Mouse (Mus musculus) heart, adult 18-20 months (tissue): ENCODE results near the gene Rnase10. TPM values are rescaled to one million over a fixed set of nuclear protein-coding genes. Genes with fewer than 3 reads are reported as not detected.
"Not testable (repeated sequence)": the region's sequence is repeated elsewhere in the genome, so short reads cannot be mapped to it uniquely, and the experiment has no call there.

ENCODE experiments used
- DNase-seq, 2 experiments: peaks; one replicate each; pipeline ENCODE4 v3.0.0; 2021 to 2022; ENCODE audit warnings: mixed read lengths in 1 of 2
- total RNA-seq, 2 experiments: library from RNA; stranded (reverse); gene quantifications; 2 replicates each; pipeline ENCODE4 v1.2.3; 2021

Gene Rnase10
- total RNA-seq, 2 experiments from 2014 or later = 0.20 to 0.41 TPM

DNA sequence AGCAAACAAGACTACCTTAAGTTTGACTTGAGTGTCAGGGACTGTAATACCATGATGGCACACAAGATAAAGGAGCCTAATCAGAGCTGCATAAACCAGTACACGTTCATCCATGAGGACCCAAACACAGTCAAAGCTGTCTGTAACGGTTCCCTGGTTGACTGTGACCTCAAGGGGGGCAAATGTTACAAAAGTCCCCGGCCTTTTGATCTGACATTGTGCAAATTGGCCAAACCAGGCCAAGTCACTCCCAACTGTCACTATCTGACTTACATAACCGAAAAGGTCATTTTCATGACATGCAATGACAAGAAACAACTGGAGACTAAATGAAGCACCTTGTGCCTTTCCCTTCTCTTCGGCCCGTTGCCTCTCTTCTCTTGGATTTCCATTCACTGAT is 2.0 kb downstream of the Rnase10 start:
- no peak for DNase-seq

DNA sequence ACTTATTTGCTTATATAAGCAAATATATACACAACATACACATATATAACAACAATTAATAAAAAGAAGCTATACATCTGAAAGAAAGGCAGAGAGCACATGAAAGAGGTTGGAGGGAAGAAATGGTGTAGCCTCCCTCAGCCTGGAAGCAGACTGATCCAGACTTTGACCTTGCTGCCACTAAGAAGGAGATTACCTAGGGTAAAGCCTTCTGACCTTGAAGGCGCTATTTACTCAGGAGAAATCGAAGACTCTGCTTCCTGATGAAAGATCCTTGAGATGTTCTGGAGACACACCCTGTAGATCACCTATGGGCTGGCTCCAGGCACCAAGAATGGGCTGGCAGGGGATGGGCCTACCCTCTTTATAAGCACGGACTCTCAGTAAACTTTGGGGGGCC is 7.2 kb downstream of the Rnase10 start:
- DNase-seq = not testable (repeated sequence)

DNA sequence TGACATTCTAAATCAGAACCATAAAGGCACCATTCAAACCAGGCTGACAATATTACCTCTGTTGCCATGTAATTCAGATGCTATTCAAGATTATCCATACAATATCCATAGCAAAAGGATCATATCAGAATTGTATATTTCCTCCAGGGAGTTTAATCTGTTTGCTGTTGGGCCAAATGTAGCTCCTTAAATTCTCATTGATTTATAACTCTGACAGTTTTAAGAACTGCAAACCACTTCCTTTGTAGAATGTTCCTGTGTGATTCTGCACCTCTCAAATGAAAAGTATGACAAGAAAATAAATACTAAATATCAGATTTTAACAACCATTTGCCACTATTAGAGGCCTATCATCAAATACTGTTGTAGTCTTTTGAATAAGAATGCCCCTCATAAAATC is 8.2 kb downstream of the Rnase10 start:
- no peak for DNase-seq

DNA sequence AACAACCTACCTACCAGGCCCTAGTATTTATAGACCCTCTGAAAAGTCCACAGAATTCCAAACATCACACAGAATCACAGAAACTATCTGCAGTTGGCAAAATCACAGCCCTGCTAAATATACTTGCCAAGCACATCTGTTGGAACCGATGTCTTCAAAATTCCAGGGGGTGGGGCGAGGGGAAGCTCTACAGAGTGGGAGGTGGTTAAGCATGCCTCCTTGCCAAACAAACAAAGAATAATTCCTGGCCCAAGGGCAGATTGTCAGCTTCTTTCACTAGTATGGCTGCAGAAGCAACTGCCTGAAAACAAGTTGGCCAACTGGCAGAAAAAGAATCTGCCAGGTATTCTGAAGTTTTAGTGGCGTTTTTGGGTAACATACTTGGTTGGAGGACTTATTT is 9.7 kb downstream of the Rnase10 start:
- peak; percentile 67 to 76 for DNase-seq

DNA sequence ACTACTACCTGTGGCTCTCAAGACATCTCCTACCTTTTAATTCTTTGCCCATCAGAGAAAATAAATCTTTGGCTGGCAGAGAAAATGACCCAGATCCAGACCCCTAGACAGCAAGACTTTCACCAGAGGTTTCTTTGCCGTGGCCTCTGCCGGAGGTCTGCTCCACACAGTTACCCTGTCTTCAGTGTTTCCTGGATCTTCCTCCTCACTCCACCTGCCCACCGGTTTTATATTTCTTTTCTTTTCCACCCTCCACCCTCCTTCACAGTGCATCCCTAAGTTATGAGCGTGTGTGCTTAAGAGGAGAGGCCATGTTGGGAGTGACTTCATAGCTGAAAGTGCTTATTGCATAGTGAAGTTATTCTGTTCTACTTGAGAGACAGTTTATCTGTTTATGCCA is 15.9 kb downstream of the Rnase10 start:
- no peak for DNase-seq

DNA sequence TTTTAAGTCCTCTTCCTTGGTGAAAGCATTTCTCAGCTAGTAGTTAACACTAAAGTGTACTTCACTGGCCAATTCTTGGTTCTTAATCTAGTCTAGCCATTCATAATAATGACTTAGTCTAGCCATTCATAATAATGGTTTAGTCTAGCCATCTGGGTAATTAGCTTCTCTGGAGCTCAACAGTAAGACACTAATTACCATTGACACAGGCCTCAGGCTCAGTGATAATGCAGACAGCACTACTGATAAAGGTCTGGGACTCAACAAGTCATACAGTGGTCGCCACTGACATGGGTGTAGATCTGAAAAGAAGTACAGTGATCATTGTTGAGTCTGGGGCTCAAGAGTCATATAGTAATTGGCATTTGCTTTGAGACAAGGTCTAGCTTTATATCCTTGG is 17.3 kb downstream of the Rnase10 start:
- no peak for DNase-seq

DNA sequence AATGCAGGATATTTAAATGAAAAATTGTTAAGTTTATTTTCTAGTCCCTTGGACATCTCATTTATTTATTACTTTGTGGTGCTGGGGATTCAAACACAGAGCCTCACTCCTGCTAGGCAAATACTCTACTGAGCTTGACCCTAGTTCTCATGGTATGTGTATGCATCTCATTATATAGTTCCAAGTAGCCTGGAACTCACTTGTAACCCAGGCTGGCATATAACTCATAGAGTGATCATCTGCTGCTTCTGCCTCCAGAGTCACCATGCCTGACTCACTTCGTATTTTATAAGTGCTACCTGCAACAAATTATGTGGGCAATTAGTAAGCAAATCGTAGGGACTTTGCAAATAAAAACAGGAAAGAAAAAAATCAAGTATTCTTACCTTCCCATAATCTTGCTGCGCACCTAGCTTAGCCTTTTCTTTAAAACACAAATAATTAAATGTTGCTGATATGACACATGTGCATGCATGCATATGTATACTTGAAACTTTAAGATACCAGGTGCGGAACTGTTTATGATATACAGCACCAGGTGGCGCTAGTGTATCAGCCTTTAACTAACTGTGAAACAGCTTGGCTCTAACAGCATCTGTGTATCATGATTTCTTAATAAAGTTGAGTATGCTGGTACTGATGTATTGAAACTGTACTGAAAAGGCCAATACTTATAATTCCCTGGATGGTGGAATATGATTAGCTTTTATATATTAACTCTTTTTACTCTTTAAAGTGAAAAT is 19.0 kb downstream of the Rnase10 start:
- peak; percentile 76 to 79 for DNase-seq

DNA sequence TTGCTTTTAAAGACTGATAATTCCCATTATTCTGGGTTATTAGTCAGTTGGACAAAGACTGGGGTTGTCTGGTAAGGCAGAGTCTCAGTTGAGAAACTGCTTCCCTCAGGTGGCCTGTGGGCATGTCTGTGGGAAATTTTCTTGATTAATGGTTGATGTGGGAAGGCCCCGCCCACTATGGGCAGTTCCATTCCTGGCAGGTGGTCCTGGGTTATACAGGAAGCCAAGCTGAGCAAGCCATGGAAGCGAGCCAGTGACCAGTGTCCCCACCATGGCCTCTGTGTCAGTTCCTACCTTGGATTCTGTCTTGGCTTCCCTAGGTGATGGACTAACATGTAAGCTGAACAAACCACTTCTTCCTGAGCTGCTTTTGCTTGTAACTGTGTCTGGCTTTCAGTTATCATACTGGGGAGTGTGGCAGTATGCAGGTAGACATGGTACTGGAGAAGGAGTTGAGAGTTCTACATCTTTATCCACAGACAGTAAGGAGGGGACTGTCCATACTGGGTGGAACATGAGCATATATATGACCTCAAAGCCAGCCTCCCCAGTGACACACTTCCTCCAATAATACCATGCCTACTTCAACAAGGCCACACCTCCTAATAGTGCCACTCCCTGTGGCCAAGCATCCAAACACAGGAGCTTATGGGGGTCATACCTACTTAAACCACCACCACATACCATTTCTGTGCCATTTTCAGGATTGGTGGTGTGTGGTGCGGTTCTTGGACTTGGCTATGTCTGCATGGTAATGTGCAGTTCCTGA is 20.0 kb downstream of the Rnase10 start:
- DNase-seq = no peak

DNA sequence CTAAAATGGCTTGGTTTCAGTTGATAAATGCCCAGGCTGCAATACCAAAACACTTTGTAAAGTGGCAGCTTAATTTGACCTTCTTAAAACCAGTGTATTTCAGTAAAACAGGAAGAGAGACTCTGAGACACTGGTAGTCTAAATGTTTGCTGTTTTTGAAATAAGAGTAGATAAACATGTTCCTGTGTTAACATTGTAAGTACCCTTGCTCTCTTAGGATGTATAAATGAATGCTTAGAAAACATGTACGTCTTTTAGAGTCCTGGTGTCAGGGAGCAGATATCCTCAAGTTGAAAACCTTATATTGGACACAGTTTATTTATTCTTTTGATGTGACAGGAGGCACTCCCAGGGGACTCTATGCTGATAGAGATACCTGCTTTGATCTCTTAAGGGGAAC is 27.7 kb downstream of the Rnase10 start:
- no peak for DNase-seq

DNA sequence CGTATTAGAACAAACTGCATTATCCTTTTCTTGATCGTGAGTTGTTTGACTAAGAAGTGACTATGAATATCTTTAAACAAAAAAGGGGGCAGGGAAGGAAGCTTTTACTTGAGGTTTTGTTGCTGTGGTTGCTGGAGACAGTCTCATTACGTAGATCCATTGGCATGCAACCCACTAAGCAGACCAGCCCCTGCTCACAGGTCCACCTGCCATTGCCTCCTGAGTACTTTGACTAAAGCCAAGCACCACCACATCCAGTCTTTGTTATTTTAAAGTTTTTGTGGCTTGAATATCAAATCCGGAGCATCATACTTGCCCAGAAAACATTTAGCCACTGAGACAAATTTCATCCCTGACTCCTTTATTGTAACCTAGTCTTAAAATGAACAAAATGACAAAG is 28.7 kb downstream of the Rnase10 start:
- no peak for DNase-seq

DNA sequence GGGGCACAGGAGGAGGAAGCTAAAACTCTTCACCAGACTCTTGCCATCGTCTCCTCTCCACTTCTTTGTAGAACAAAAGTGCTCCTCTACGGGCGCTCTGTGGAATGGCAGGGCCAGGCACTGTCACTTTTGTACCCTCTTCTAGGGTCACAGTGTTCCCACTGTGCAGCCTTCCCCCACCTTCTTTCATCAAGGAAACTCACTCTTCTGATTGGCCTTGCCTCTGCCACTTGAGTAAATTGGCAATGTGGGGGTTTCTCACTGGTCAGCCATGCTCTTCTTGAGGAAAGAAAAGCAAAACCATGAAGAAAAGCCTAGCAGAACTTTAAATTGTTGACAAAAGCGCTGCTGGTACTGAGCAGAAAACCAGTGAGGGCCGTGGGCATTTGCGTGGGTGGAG is 34.2 kb downstream of the Rnase10 start, which contains the start of gene Rnase9:
Rnase9 (minus strand) TSS at position 101 of the 400 bp plus-strand sequence.
- no peak for DNase-seq

DNA sequence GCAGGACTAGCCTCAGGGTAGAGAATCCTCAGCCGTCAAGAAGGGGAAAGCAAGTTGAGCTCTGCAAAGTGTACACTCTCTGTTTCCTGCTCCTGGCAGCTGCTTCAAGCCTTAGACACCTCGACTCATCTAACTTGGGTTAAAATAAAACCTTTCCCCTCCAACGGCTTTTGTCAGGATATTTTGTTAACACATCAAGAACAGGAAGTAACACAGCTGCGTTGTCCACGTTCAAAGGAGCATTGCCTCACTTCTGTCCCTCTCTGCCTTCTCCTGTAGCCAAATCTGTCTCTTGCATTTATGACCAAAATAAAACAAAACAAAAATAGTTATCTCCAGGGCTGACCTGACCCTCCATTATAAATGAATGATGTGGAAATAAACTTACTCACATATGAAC is 40.3 kb downstream of the Rnase10 start:
- no peak for DNase-seq

DNA sequence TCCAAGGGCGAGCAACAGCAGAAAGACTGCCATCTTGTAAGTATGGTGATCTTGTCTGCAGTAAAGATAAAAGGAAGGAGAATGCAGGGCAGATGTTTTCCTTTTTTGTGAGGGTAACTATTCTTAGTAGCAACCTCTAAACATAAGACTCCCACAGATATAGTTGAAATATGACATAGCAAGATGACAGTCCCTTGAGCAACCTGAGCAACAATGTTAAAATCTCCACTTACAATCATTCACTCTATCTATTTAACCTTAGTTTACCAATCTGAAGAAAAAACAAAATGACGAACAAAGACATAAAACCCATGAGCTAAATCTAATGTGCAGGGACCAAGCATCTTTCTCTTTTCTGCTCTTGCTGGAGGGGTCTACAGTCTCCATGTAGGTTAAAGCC is 42.5 kb downstream of the Rnase10 start, which contains the start of gene Rnase11:
Rnase11 (minus strand) TSS at position 101 of the 400 bp plus-strand sequence.
- no peak for DNase-seq

DNA sequence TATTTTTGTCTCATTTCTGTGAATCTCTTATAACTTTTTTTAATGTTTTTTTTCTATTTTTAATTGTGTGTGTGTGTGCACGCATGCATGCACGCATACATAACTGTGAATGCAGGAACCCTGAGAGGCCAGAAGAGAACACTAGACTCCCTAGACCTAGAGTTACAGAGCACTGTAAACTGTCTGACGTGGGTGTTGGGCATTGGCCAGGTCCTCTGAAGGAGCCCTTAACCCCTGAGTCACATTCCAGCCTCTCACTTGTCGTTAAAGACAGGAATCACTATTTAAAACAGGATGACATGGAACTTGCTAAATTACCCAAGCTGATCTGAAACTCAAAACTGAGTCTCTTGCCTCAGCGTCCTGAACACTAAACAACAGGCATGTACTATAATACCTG is 44.4 kb downstream of the Rnase10 start:
- no peak for DNase-seq

DNA sequence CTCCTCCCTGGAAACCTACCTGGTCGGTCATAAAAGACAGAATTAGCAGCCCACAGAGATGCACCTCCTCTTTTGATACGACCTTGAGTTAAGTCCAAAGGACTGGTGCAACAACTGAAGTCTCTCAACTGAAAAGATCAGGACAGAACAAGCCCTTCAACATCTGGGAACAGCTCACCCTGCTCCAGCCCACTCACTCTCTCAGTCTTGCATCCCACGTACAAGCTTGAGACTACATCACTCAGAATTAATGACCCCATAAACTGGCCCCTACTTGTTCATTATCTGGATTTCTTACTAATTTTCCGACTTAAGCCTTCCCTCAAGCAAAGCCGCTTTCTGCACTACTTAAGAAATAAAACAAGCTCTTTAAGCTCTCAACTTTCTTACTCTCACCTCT is 45.6 kb downstream of the Rnase10 start:
- no peak for DNase-seq

DNA sequence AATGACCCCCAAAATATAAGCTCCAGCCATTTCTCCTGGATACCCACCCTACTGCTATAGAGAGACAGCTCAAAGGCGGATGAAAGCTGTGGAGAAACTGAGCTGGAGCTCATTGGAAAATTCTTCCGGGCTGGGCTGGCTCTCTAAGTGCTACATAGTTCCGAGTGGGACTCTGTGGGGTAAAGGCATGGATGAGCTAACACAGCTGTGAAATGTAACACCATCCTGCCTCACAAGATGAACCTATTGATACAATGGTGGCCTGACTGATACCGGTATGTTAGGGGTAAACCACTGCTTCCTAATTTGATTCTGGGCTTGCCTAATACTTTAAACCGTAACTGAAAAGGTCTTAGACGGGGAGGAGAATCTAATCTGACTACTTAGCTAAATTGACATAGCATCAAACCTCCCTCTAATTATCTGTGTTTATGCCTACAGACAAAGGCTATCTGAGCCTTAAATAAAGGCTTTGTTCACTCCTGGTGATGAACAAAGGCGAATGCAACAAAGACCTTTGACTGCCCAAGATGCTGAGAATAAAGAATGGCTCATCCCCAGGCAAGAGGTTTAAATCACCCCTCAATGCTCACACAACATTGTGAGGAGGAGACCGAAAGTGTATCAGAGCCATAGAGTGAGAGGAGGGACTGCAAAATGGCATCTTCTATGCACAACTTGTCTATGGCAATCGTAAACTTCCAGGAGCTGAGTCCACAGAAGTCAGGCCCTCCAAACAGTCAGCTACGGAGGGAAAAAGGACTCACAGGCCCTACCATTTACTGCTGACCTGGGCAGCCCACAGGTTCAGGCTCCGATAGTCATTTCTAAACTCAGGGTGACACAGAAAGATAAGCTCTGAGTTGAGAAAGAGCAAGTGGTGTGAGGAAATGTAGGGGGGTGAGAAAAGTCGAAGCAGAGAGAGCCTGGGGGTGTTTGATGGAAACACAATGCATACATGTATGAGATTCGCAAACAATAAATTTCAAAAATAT is 47.0 kb downstream of the Rnase10 start:
- DNase-seq = no peak

DNA sequence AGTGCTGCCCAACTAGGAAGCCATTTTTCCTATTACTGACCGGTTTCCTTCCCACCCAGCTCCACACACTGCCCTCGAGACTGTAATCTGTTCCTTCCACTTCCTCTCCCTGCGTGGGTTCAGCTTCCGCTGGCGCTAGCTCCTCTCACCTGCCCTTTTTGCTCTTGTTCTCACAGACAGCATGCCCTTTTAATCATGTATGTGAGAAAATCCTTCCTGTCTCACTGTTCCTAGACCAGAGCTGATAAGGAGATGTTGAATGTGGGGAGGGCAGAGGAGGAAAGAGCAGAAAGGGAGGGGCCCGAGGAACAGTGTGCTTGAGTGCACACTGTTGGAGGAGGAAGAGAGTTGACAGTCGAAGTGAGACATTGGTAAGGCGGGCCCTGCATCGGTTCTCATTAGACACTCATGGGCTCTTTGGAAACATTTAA is 49.9 kb downstream of the Rnase10 start, which contains the start of gene Rnase12:
Rnase12 (minus strand) TSS at position 261 of the 431 bp plus-strand sequence.
- DNase-seq = no peak

Other genes with a start within 250 kb of the Rnase10 start
- gene Ttc5, start 222.2 kb upstream of the Rnase10 start, total RNA-seq = 10 to 100 TPM; 11.1 to 13.5 TPM
- not detected for gene Ccnb1ip1, start 200.0 kb upstream of the Rnase10 start, total RNA-seq
- gene Parp2, start 199.9 kb upstream of the Rnase10 start, total RNA-seq = 10 to 100 TPM; 14.9 to 16.4 TPM
- gene Tep1, start 137.2 kb upstream of the Rnase10 start, total RNA-seq = 10 to 100 TPM; 10.4 to 11.6 TPM
- 10 to 100 TPM; 17.0 to 21.9 TPM for gene Klhl33, start 110.2 kb upstream of the Rnase10 start, total RNA-seq
- gene Osgep, start 82.9 kb upstream of the Rnase10 start, total RNA-seq = 10 to 100 TPM; 70.2 to 74.5 TPM
- gene Apex1, start 82.8 kb upstream of the Rnase10 start, total RNA-seq = 10 to 100 TPM; 27.0 to 31.7 TPM
- gene Pip4p1, start 76.9 kb upstream of the Rnase10 start, total RNA-seq = 10 to 100 TPM; 20.5 to 25.8 TPM
- gene Pnp, start 76.7 kb upstream of the Rnase10 start, total RNA-seq = 10 to 100 TPM; 11.4 to 14.8 TPM
- gene Gm49342, start 63.2 kb upstream of the Rnase10 start, total RNA-seq = 10 to 100 TPM; 15.7 to 16.5 TPM
- 1 to 10 TPM in 1 of 2 experiments, under 1 TPM in 1; 0.89 to 1.0 TPM for gene Pnp2, start 51.8 kb upstream of the Rnase10 start, total RNA-seq
- gene Rnase9, start 34.1 kb downstream of the Rnase10 start, total RNA-seq = not detected
- not detected for gene Rnase11, start 42.4 kb downstream of the Rnase10 start, total RNA-seq
- not detected for gene Rnase12, start 49.9 kb downstream of the Rnase10 start, total RNA-seq
- not detected for gene Olfr750, start 66.7 kb downstream of the Rnase10 start, total RNA-seq
- 10 to 100 TPM; 43.0 to 46.9 TPM for gene Rnase4, start 83.3 kb downstream of the Rnase10 start, total RNA-seq
- 1 to 10 TPM; 6.1 to 6.9 TPM for gene Ang, start 83.4 kb downstream of the Rnase10 start, total RNA-seq
- not detected for gene Eddm3b, start 106.7 kb downstream of the Rnase10 start, total RNA-seq
- gene Rnase6, start 116.2 kb downstream of the Rnase10 start, total RNA-seq = 1 to 10 TPM in 1 of 2 experiments, under 1 TPM in 1; 0.65 to 1.2 TPM
- 1 to 10 TPM in 1 of 2 experiments, under 1 TPM in 1; 0.89 to 1.3 TPM for gene Rnase1, start 139.0 kb downstream of the Rnase10 start, total RNA-seq
- gene Rnase2b, start 154.5 kb downstream of the Rnase10 start, total RNA-seq = not detected
- not detected for gene Ang2, start 191.4 kb downstream of the Rnase10 start, total RNA-seq
- not detected for gene Ear14, start 195.6 kb downstream of the Rnase10 start, total RNA-seq
- 1 to 10 TPM; 1.9 to 4.1 TPM for gene Rnase2a, start 248.4 kb downstream of the Rnase10 start, total RNA-seq